Mouse (Mus musculus): ENCODE measurements around the gene Rnf223. TPM values are rescaled to one million over a fixed set of nuclear protein-coding genes. Genes with fewer than 3 reads are reported as not detected.
A peak's percentile ranks its signal among the peaks of the same experiment; 100 is the strongest.

Rnf223 gene
- 0.14 and 0.34 TPM in 2 replicates for polyA plus RNA-seq (2015; fragmentation: Nextera tagmentation; extraction: Ambion mirVana)

- H3K36me3 ChIP-seq: peaks cover 19% of the 10 kb centered on the region
- H3K9me3 ChIP-seq (replicated peaks): no peaks in the 10 kb centered on the region
- WGBS: 66% methylated on average over 15 of the region's 15 CpGs
- H3K27ac ChIP-seq: no peak within 1 kb of the TSS
- H3K4me2 ChIP-seq: no peak within 1 kb of the TSS
- ATAC-seq (replicated peaks; ENCODE audit: low FRiP score): 0 out of 2 replicates have a peak, but pooled peaks have one; percentile 16
- H3K4me1 ChIP-seq: peaks cover 7% of the 10 kb centered on the region; the same call in 1 of the 2 replicates
- H3K4me3 ChIP-seq (replicated peaks): no peak within 1 kb of the TSS
- no peak within 1 kb of the TSS for H3K9ac ChIP-seq
- H3K27me3 ChIP-seq: no peaks in the 10 kb centered on the region
These were observed at the start of gene Rnf223 for GRCm38 (mm10) chr4:156130436-156130835. TSS of gene Rnf223 (plus strand) at chr4:156130513.

DNA sequence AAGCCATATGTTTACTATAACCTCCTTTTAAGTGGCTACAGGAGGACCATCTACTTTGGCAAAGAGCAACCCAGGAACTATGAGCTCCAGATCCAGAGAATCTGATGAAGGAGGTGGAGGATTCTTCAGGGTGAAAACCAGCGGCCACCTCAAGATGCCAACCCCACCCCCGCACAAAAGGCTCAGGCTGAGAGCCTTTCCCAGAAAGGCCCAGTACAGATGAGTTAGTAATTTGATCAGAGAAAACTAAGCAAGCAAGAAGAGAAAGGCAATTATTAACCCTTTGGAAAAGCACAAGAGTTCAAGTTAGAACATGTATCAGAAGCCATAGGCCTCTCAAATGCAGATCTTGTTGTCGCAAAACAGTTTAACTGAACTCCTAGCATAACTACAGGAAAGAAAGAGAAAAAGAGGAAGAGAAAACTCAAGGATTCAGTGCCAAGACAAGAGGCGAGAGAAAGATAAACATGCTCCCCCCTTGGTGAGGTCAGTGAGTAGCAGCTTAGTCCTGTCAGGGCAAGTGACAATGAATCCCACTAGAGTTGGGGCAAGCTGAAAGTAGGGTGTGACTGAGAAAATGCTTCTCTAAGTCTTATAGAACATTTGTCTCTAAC lies 47.6 kb upstream of the Rnf223 start:
- peaks cover 50% of the 10 kb centered on the region for H3K4me1 ChIP-seq
- no peaks in the 10 kb centered on the region for H3K36me3 ChIP-seq
- H3K27ac ChIP-seq: peak overlapping the region; percentile 92
- 28% methylated on average over 4 of the region's 4 CpGs for WGBS
- no peaks in the 10 kb centered on the region for H3K9me3 ChIP-seq (replicated peaks)
- ATAC-seq (replicated peaks; ENCODE audit: low FRiP score): no peak
- peak overlapping the region; percentile 50 for H3K4me2 ChIP-seq
- peaks cover 6% of the 10 kb centered on the region; the same call in 1 of the 2 replicates for H3K27me3 ChIP-seq
- peak overlapping the region; percentile 30; the same call in 1 of the 2 replicates for H3K9ac ChIP-seq
- peak overlapping the region; percentile 34 for H3K4me3 ChIP-seq (replicated peaks)

DNA sequence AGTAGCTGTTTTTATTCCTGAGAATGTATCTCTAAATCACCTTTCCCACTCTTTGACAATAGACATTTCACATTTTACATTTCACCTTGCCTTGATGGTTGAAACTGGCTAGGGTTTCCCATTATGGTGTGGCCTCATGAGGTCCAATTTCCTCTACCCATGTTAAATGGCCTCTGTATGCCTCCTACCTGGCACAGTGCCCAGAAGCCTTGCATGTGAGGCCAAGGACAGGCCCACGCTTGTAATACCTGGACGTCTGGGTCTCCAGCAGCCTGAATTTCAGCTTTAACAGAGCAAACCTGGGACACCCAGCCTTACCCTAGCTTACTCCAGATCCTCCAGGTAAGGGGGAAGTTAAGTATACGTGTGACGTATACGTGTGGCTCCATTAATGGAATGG lies 47.0 kb upstream of the Rnf223 start:
- peaks cover 44% of the 10 kb centered on the region for H3K4me1 ChIP-seq
- WGBS: 54% methylated on average over 5 of the region's 5 CpGs
- H3K4me2 ChIP-seq: peak overlapping the region; percentile 50
- H3K9ac ChIP-seq: no peak overlapping the region
- 0 out of 2 replicates have a peak, but pooled peaks cover under 1% of the 10 kb centered on the region for H3K27me3 ChIP-seq
- H3K36me3 ChIP-seq: no peaks in the 10 kb centered on the region
- peak; percentile 78 for ATAC-seq (replicated peaks; ENCODE audit: low FRiP score)
- H3K27ac ChIP-seq: peak overlapping the region; percentile 92
- H3K4me3 ChIP-seq (replicated peaks): peak overlapping the region; percentile 34
- H3K9me3 ChIP-seq (replicated peaks): no peaks in the 10 kb centered on the region

- peak overlapping the region; percentile 50 for H3K4me2 ChIP-seq
- peak; percentile 19; the same call in 1 of the 2 replicates for ATAC-seq (replicated peaks; ENCODE audit: low FRiP score)
These were observed 46.0 kb upstream of the Rnf223 start for GRCm38 (mm10) chr4:156084096-156084879.

DNA sequence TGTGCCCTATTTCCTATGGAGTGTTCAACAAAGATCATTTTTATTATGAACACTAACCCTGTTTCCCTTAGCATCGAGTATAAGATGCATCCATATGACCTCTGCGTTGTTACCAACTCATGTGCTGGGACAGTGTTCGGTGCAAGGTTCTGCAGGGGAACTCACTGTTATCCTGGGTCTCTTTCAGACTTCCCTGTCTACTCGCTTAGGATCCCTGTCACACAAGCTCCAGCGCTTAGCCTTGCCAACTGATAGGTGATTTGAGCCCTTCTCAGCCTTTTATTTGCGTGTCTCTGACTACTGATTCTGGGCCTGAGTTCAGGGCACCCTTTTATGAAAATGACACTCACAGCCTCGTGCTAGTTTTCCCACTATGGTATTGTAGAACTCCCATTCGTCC lies 45.1 kb upstream of the Rnf223 start:
- Histone ChIP-seq H3K27ac (peak overlapping the region; percentile 92), H3K9me3 (replicated peaks) (no peaks in the 10 kb centered on the region), H3K9ac (no peak overlapping the region), H3K27me3 (no peaks in the 10 kb centered on the region), H3K4me2 (no peak overlapping the region), H3K36me3 (no peaks in the 10 kb centered on the region), H3K4me1 (peaks cover 41% of the 10 kb centered on the region), H3K4me3 (replicated peaks) (no peak overlapping the region)
- no peak for ATAC-seq (replicated peaks; ENCODE audit: low FRiP score)
- 89% methylated on average over 8 of the region's 8 CpGs for WGBS

More at GRCm38 (mm10) chr4:156084096-156084879, 46.0 kb upstream of the Rnf223 start:
- WGBS: 60% methylated on average over 9 of the region's 9 CpGs
- Histone ChIP-seq H3K4me1 (peaks cover 41% of the 10 kb centered on the region), H3K4me3 (replicated peaks) (peak overlapping the region; percentile 34), H3K9me3 (replicated peaks) (no peaks in the 10 kb centered on the region), H3K27ac (peak overlapping the region; percentile 92), H3K36me3 (no peaks in the 10 kb centered on the region), H3K9ac (no peak overlapping the region; the same call in 1 of the 2 replicates), H3K27me3 (no peaks in the 10 kb centered on the region)

DNA sequence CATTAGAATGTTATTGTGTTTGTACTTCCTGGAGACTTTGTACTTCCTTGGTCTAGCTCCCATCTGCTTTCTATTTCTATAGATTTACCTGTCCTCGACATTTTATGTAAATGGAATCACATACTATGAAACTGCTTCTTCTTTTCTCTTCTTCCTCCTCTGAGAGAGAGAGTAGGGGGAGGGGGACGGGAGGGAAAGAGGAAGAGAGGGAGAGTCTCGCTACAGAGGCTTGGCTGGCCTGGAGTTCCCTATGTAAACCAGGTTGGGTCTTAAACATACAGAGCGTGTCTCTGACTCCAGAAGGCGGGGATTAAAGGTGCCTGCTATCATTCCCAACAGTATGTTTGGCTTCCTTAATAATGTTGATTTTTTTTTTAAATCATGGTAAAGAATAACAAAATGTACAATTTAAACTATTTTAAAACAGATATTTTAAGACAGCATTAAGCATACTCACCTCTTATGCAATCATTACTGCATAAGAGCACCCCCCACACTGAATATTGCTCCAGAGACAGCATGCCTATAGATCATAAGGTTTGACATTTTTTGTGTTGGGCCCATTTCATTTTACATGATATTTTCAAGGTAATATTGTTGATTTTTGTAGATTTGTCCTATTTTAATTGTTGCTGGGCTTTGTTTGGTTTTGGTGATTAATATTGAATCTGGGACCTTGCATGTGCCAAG lies 42.8 kb upstream of the Rnf223 start:
- 38% methylated on average over 5 of the region's 5 CpGs for WGBS
- no peak overlapping the region for H3K4me3 ChIP-seq (replicated peaks)
- no peaks in the 10 kb centered on the region for H3K36me3 ChIP-seq
- ATAC-seq (replicated peaks; ENCODE audit: low FRiP score): no peak
- no peak overlapping the region for H3K4me2 ChIP-seq
- H3K4me1 ChIP-seq: peaks cover 28% of the 10 kb centered on the region
- H3K9ac ChIP-seq: no peak overlapping the region
- H3K27me3 ChIP-seq: no peaks in the 10 kb centered on the region
- no peaks in the 10 kb centered on the region for H3K9me3 ChIP-seq (replicated peaks)
- H3K27ac ChIP-seq: no peak overlapping the region

DNA sequence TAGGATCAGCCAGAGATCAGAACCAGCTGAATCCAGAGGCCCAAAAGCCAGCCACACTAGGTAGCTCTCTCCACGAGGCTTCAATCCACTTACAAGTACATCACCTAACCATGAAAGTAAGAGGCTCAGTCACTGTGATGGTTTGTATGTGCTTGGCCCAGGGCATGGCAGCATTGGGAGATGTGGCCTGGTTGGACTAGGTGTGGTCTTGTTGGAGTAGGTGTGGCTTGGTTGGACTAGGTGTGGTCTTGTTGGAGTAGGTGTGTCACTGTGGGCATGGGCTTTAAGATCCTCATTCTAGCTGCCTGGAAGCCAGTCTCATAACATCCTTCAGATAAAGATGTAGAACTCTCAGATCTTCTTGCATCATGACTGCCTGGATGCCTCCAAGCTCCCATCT lies 39.1 kb upstream of the Rnf223 start:
- 80% methylated on average over 1 of the region's 1 CpGs for WGBS
- H3K27ac ChIP-seq: no peak overlapping the region
- H3K4me1 ChIP-seq: no peaks in the 10 kb centered on the region
- ATAC-seq (replicated peaks; ENCODE audit: low FRiP score): no peak
- H3K27me3 ChIP-seq: no peaks in the 10 kb centered on the region
- no peak overlapping the region for H3K4me2 ChIP-seq
- H3K9ac ChIP-seq: no peak overlapping the region
- H3K4me3 ChIP-seq (replicated peaks): no peak overlapping the region
- no peaks in the 10 kb centered on the region for H3K36me3 ChIP-seq
- H3K9me3 ChIP-seq (replicated peaks): no peaks in the 10 kb centered on the region

GRCm38 (mm10) chr4:156092765-156093164 lies 37.5 kb upstream of the Rnf223 start:
- Histone ChIP-seq H3K36me3 (no peaks in the 10 kb centered on the region), H3K27me3 (no peaks in the 10 kb centered on the region), H3K4me1 (no peaks in the 10 kb centered on the region), H3K4me3 (replicated peaks) (no peak overlapping the region), H3K9me3 (replicated peaks) (no peaks in the 10 kb centered on the region), H3K4me2 (no peak overlapping the region), H3K27ac (no peak overlapping the region; the same call in 1 of the 2 replicates), H3K9ac (no peak overlapping the region)
- WGBS: 51% methylated on average over 1 of the region's 1 CpGs
- peak; percentile 52; the same call in 1 of the 2 replicates for ATAC-seq (replicated peaks; ENCODE audit: low FRiP score)

- no peaks in the 10 kb centered on the region for H3K4me1 ChIP-seq
- H3K27me3 ChIP-seq: no peaks in the 10 kb centered on the region
- ATAC-seq (replicated peaks; ENCODE audit: low FRiP score): no peak
These were observed 36.6 kb upstream of the Rnf223 start for GRCm38 (mm10) chr4:156093758-156094157.

DNA sequence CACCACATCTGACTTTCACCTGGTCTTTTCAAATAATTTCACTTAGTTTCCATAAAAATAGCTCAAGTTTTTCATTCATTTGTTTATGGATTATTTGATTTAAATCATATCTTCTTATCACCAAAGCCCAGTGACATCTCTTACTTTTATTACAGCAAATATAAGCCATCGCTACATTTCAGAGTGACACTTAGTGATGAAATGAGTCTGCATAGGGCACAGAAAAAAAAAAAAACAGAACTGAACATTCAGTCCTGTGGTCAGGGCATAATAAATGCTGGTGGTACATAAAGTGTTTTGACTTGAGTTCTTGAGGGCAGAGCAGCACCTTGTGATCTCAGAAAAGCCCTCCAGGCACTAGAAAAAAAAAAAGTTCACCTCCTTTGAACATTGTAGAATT lies 34.1 kb upstream of the Rnf223 start:
- WGBS: 95% methylated on average over 1 of the region's 1 CpGs
- H3K27me3 ChIP-seq: no peaks in the 10 kb centered on the region
- H3K36me3 ChIP-seq: no peaks in the 10 kb centered on the region
- H3K9ac ChIP-seq: no peak overlapping the region
- H3K4me2 ChIP-seq: no peak overlapping the region
- no peaks in the 10 kb centered on the region for H3K4me1 ChIP-seq
- no peaks in the 10 kb centered on the region for H3K9me3 ChIP-seq (replicated peaks)
- ATAC-seq (replicated peaks; ENCODE audit: low FRiP score): no peak
- no peak overlapping the region for H3K4me3 ChIP-seq (replicated peaks)
- no peak overlapping the region for H3K27ac ChIP-seq

More at GRCm38 (mm10) chr4:156093758-156094157, 36.6 kb upstream of the Rnf223 start:
- Histone ChIP-seq H3K9ac (no peak overlapping the region), H3K27ac (no peak overlapping the region), H3K36me3 (no peaks in the 10 kb centered on the region), H3K4me3 (replicated peaks) (no peak overlapping the region), H3K4me2 (no peak overlapping the region), H3K9me3 (replicated peaks) (no peaks in the 10 kb centered on the region)
- 81% methylated on average over 5 of the region's 5 CpGs for WGBS

- Histone ChIP-seq H3K4me1 (no peaks in the 10 kb centered on the region), H3K4me3 (replicated peaks) (no peak overlapping the region), H3K9me3 (replicated peaks) (no peaks in the 10 kb centered on the region), H3K9ac (no peak overlapping the region), H3K27ac (no peak overlapping the region), H3K27me3 (no peaks in the 10 kb centered on the region), H3K36me3 (no peaks in the 10 kb centered on the region), H3K4me2 (no peak overlapping the region)
- WGBS: 62% methylated on average over 9 of the region's 9 CpGs
- ATAC-seq (replicated peaks; ENCODE audit: low FRiP score): no peak
These were observed 32.4 kb upstream of the Rnf223 start for GRCm38 (mm10) chr4:156097770-156098366.
